Mouse (Mus musculus) CH12.LX (cell line): ENCODE results near the gene Ccdc182. TPM values are rescaled to one million over a fixed set of nuclear protein-coding genes. Genes with fewer than 3 reads are reported as not detected.

Source experiments
- DNase-seq: peaks from one replicate; pipeline ENCODE4 v3.0.0-alpha.2; 2013; ENCODE audit errors: extremely low read depth
- H3K27ac ChIP-seq: 2 replicates; pipeline ENCODE4 v1.5.1; 2012; ENCODE audit warnings: low read depth, mild to moderate bottlenecking, control low read depth, moderate library complexity; ENCODE audit not compliant: insufficient read depth
- H3K27me3 ChIP-seq: replicated peaks from 2 replicates; pipeline ENCODE3; 2012; ENCODE audit warnings: inconsistent platforms
- H3K36me3 ChIP-seq, 2 experiments: replicated peaks in 1 of 2; 2 replicates each; pipeline versions ENCODE3 to v1.6.1; 2012; ENCODE audit warnings: inconsistent platforms in 1 of 2, low read length in 1 of 2, mild to moderate bottlenecking in 1 of 2, mixed read lengths in 1 of 2, moderate library complexity in 1 of 2; ENCODE audit not compliant: control insufficient read depth in 1 of 2, insufficient read depth in 1 of 2
- H3K4me1 ChIP-seq, 2 experiments: 2 replicates each; pipeline ENCODE4 v1.6.1; 2012; ENCODE audit warnings: inconsistent platforms in 1 of 2, moderate library complexity in 1 of 2; ENCODE audit not compliant: insufficient read depth in 2 of 2, control insufficient read depth in 1 of 2
- H3K4me2 ChIP-seq: 2 replicates; pipeline ENCODE4 v1.6.1; 2012; ENCODE audit warnings: low read depth, mild to moderate bottlenecking, control low read depth; ENCODE audit not compliant: poor library complexity, insufficient read depth, severe bottlenecking
- H3K4me3 ChIP-seq, 3 experiments: fragments of 150-350 bp in 1 of 3; sonication (generic) in 1 of 3; replicated peaks in 1 of 3; 2 replicates each; pipeline versions ENCODE3 to v1.5.1; 2011 to 2012; ENCODE audit warnings: low read depth in 2 of 3, low read length in 2 of 3, mild to moderate bottlenecking in 2 of 3, moderate library complexity in 2 of 3, control low read depth in 1 of 3, improper control_type of control experiment in 1 of 3, inconsistent platforms in 1 of 3, mixed read lengths in 1 of 3; ENCODE audit not compliant: poor library complexity in 1 of 3
- H3K79me2 ChIP-seq: replicated peaks from 2 replicates; pipeline ENCODE4 v1.6.1; 2012; ENCODE audit warnings: mild to moderate bottlenecking, moderate library complexity; ENCODE audit not compliant: control insufficient read depth, poor library complexity, insufficient read depth, severe bottlenecking; ENCODE audit errors: extremely low read depth
- H3K9ac ChIP-seq: 2 replicates; pipeline ENCODE4 v1.6.1; 2012; ENCODE audit warnings: low read depth, mild to moderate bottlenecking, control low read depth, moderate library complexity; ENCODE audit not compliant: insufficient read depth
- H3K9me3 ChIP-seq: replicated peaks from 2 replicates; pipeline ENCODE3; 2012; ENCODE audit warnings: low read length, inconsistent platforms, mixed read lengths
- CHD1 ChIP-seq: IDR thresholded peaks from 2 replicates; pipeline ENCODE4 v1.6.1; 2012; ENCODE audit warnings: low read depth, low read length, improper control_type of control experiment, inconsistent platforms
- CHD2 ChIP-seq: IDR thresholded peaks from 2 replicates; pipeline ENCODE4 v1.6.1; 2011; ENCODE audit warnings: low read length, improper control_type of control experiment
- E2F4 ChIP-seq: IDR thresholded peaks from 2 replicates; pipeline ENCODE4 v1.6.1; 2011; ENCODE audit warnings: low read depth, low read length, improper control_type of control experiment; ENCODE audit not compliant: insufficient replicate concordance
- EP300 ChIP-seq: IDR thresholded peaks from 2 replicates; pipeline ENCODE4 v1.6.1; 2011; ENCODE audit warnings: low read length, improper control_type of control experiment
- ETS1 ChIP-seq: conservative IDR thresholded peaks from 2 replicates; pipeline ENCODE4 v1.6.1; 2012; ENCODE audit warnings: low read depth, mild to moderate bottlenecking, inconsistent platforms, low read length, improper control_type of control experiment, moderate library complexity
- GABPA ChIP-seq: IDR thresholded peaks from 2 replicates; pipeline ENCODE4 v1.6.1; 2012; ENCODE audit warnings: low read depth, low read length, improper control_type of control experiment, inconsistent platforms; ENCODE audit not compliant: insufficient replicate concordance
- HCFC1 ChIP-seq: IDR thresholded peaks from 2 replicates; pipeline ENCODE4 v1.6.1; 2012; ENCODE audit warnings: low read depth, mild to moderate bottlenecking, inconsistent platforms, low read length, improper control_type of control experiment
- IRF4 ChIP-seq: IDR thresholded peaks from 2 replicates; pipeline ENCODE4 v1.6.1; 2014; ENCODE audit warnings: low read depth, mild to moderate bottlenecking, inconsistent platforms, low read length, improper control_type of control experiment
- JUN ChIP-seq: IDR thresholded peaks from 2 replicates; pipeline ENCODE4 v1.6.1; 2011; ENCODE audit warnings: low read depth, mild to moderate bottlenecking, low read length, improper control_type of control experiment, moderate library complexity; ENCODE audit not compliant: insufficient read depth
- JUND ChIP-seq: conservative IDR thresholded peaks from 2 replicates; pipeline ENCODE4 v1.6.1; 2011; ENCODE audit warnings: low read depth, low read length, improper control_type of control experiment
- KAT2A ChIP-seq: IDR thresholded peaks from 2 replicates; pipeline ENCODE4 v1.6.1; 2012; ENCODE audit warnings: low read length, improper control_type of control experiment, inconsistent platforms; ENCODE audit not compliant: insufficient replicate concordance
- MAFK ChIP-seq: IDR thresholded peaks from 2 replicates; pipeline ENCODE4 v1.6.1; 2011; ENCODE audit warnings: low read length, improper control_type of control experiment; ENCODE audit not compliant: insufficient replicate concordance
- MAZ ChIP-seq: IDR thresholded peaks from 2 replicates; pipeline ENCODE4 v1.6.1; 2012; ENCODE audit warnings: low read depth, mild to moderate bottlenecking, inconsistent platforms, low read length, improper control_type of control experiment, moderate library complexity
- MYC ChIP-seq: IDR thresholded peaks from 2 replicates; pipeline ENCODE4 v1.6.1; 2011; ENCODE audit warnings: low read depth, mild to moderate bottlenecking, improper control_type of control experiment, low read length
- NRF1 ChIP-seq: IDR thresholded peaks from 2 replicates; pipeline ENCODE4 v1.6.1; 2014; ENCODE audit warnings: low read depth, mild to moderate bottlenecking, inconsistent platforms, low read length, improper control_type of control experiment, moderate library complexity
- POLR2AphosphoS2 ChIP-seq: IDR thresholded peaks from 2 replicates; pipeline ENCODE4 v1.6.1; 2011; ENCODE audit warnings: low read depth, low read length, improper control_type of control experiment
- SIN3A ChIP-seq: IDR thresholded peaks from 2 replicates; pipeline ENCODE4 v1.6.1; 2012; ENCODE audit warnings: low read length, improper control_type of control experiment, inconsistent platforms
- SMC3 ChIP-seq: IDR thresholded peaks from 2 replicates; pipeline ENCODE4 v1.6.1; 2011; ENCODE audit warnings: low read depth, low read length, improper control_type of control experiment
- TBP ChIP-seq: conservative IDR thresholded peaks from 2 replicates; pipeline ENCODE4 v1.6.1; 2011; ENCODE audit warnings: low read depth, low read length, improper control_type of control experiment
- TCF12 ChIP-seq: IDR thresholded peaks from 2 replicates; pipeline ENCODE4 v1.6.1; 2014; ENCODE audit warnings: low read depth, mild to moderate bottlenecking, inconsistent platforms, low read length, improper control_type of control experiment
- UBTF ChIP-seq: IDR thresholded peaks from 2 replicates; pipeline ENCODE4 v1.6.1; 2012; ENCODE audit warnings: low read depth, mild to moderate bottlenecking, inconsistent platforms, low read length, improper control_type of control experiment, moderate library complexity
- USF1 ChIP-seq: IDR thresholded peaks from 2 replicates; pipeline ENCODE4 v1.6.1; 2014; ENCODE audit warnings: low read depth, mild to moderate bottlenecking, inconsistent platforms, low read length, improper control_type of control experiment
- ZMIZ1 ChIP-seq: IDR thresholded peaks from 2 replicates; pipeline ENCODE4 v1.6.1; 2012; ENCODE audit warnings: low read depth, mild to moderate bottlenecking, inconsistent platforms, low read length, improper control_type of control experiment
- ZNF384 ChIP-seq: IDR thresholded peaks from 2 replicates; pipeline ENCODE4 v1.6.1; 2012; ENCODE audit warnings: low read depth, low read length, improper control_type of control experiment, inconsistent platforms
- dilution Hi-C: fragments of 300-500 bp; cut with MboI; formaldehyde crosslinking; loops from 2 replicates; pipeline ENCODE4 v1.14.3; 2020; ENCODE audit warnings: low sequenced_read_pairs; ENCODE audit not compliant: extremely low pct_unique_long_range_greater_than_20kb, extremely low pct_ligation_motif_present
- in situ Hi-C: fragments of 300-500 bp; cut with MboI; formaldehyde crosslinking; loops from 3 replicates; pipeline ENCODE4 v1.14.3; 2019; ENCODE audit warnings: low sequenced_read_pairs, low pct_ligation_motif_present, low pct_unique_long_range_greater_than_20kb, mixed read lengths
- polyA plus RNA-seq: library from polyadenylated mRNA; unstranded; fragments of >175 nt; gene quantifications from 2 replicates; pipeline ENCODE4 v1.2.1, GENCODE M21; 2012; ENCODE audit warnings: low read depth; ENCODE audit not compliant: insufficient read length
- total RNA-seq, 2 experiments: library from RNA; depleted of rRNA; stranded (reverse); fragments of 300-350 nt in 1 of 2; fragments of >200 nt in 1 of 2; gene quantifications; 2 replicates each; pipeline ENCODE4 v1.2.3; 2012 to 2014

The Ccdc182 gene
- total and polyA plus RNA-seq, 3 experiments: not detected

DNA sequence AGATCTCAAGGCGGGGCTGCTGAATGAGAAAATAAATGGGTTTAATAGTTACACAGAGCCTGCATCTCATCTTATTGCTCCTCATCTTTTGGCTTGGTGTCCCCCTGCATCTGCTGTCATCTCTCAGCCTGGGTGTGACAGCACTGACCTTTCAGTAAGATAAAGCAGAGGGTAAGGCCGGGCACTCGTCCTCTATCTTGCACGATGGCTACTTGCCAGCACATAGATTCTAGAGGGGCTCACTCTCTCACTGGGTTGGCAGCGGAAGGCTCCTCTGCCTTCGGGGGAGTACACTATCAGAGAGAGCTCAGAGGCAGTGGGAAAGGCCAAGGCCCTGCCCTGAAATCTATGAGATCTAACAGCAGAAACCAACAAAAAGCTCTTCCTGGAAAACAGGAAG lies 20.6 kb downstream of the Ccdc182 start:
- no peak for DNase-seq
- no peak overlapping the region for H3K4me2 ChIP-seq
- H3K27me3 ChIP-seq: peaks cover 6% of the 10 kb centered on the region
- H3K4me1 ChIP-seq: no peaks in the 10 kb centered on the region
- in situ Hi-C loops (no loop called here), dilution Hi-C loops (no loop called here)
- H3K79me2 ChIP-seq: no peaks in the 10 kb centered on the region
- H3K36me3 ChIP-seq: no peaks in the 10 kb centered on the region
- no peak overlapping the region for H3K4me3 ChIP-seq
- no peaks in the 10 kb centered on the region for H3K9me3 ChIP-seq
- no peak overlapping the region for H3K27ac ChIP-seq
- no peak for TF ChIP-seq MYC
- no peak for TF ChIP-seq SIN3A
- TF ChIP-seq JUND: no peak
- TF ChIP-seq MAZ: no peak
- no peak for TF ChIP-seq ZMIZ1
- TF ChIP-seq EP300: no peak
- TF ChIP-seq HCFC1: no peak
- TF ChIP-seq ZNF384: no peak
- H3K9ac ChIP-seq: no peak overlapping the region

- H3K27me3 ChIP-seq: peaks cover 2% of the 10 kb centered on the region
- dilution Hi-C loops (no loop called here), in situ Hi-C loops (no loop called here)
- DNase-seq: no peak
- H3K79me2 ChIP-seq: no peaks in the 10 kb centered on the region
- no peaks in the 10 kb centered on the region for H3K4me1 ChIP-seq
- no peaks in the 10 kb centered on the region for H3K9me3 ChIP-seq
- TF ChIP-seq POLR2AphosphoS2 (no peak), GABPA (no peak), IRF4 (no peak), JUN (no peak), JUND (no peak), ZNF384 (no peak), KAT2A (no peak), SMC3 (no peak), ETS1 (no peak), TCF12 (no peak), TBP (no peak), ZMIZ1 (no peak), E2F4 (no peak), CHD1 (no peak), UBTF (no peak), MYC (no peak), MAFK (no peak), CHD2 (no peak), NRF1 (no peak), USF1 (no peak)
- H3K27ac ChIP-seq: no peak overlapping the region
- no peaks in the 10 kb centered on the region for H3K36me3 ChIP-seq
- no peak overlapping the region for H3K4me2 ChIP-seq
- H3K4me3 ChIP-seq: no peak overlapping the region
- no peak overlapping the region for H3K9ac ChIP-seq
These were observed 21.5 kb downstream of the Ccdc182 start for GRCm38 (mm10) chr11:88315393-88315792.
